Mouse (Mus musculus) lung, embryonic 15.5 days (tissue): ENCODE measurements at regions not wholly inside any gene's neighbourhood (a gene's known extent, or its start where the extent isn't known, plus 50 kb on each side); places are given as distances from the start of the nearest gene placed in this dataset.

Experiments used
- ATAC-seq: fragments of 200-750 bp; cut with Nextera tagmentation; 2 replicates; pipeline ENCODE4 v1.8.0; 2017; ENCODE audit warnings: moderate number of reproducible peaks, borderline replicate concordance; ENCODE audit not compliant: low FRiP score, low TSS enrichment; ENCODE audit errors: extremely low read depth
- H3K27ac ChIP-seq: fragments of 300-500 bp; sonication (generic); 2 replicates; pipeline ENCODE4 v1.5.1; 2015; ENCODE audit warnings: moderate library complexity, mild to moderate bottlenecking, inconsistent platforms
- H3K27me3 ChIP-seq: fragments of 300-500 bp; sonication (generic); 2 replicates; pipeline ENCODE4 v1.6.1; 2015; ENCODE audit warnings: inconsistent platforms
- H3K36me3 ChIP-seq: fragments of 300-500 bp; sonication (generic); 2 replicates; pipeline ENCODE4 v1.6.1; 2015; ENCODE audit warnings: inconsistent platforms
- H3K4me1 ChIP-seq: fragments of 300-500 bp; sonication (generic); 2 replicates; pipeline ENCODE4 v1.6.1; 2015; ENCODE audit warnings: inconsistent platforms
- H3K4me2 ChIP-seq: fragments of 300-500 bp; sonication (generic); 2 replicates; pipeline ENCODE4 v1.6.1; 2015; ENCODE audit warnings: inconsistent platforms, mild to moderate bottlenecking, moderate library complexity
- H3K4me3 ChIP-seq: fragments of 300-500 bp; sonication (generic); 2 replicates; pipeline ENCODE4 v1.5.1; 2015; ENCODE audit warnings: mild to moderate bottlenecking, inconsistent platforms
- H3K9ac ChIP-seq: fragments of 300-500 bp; sonication (generic); 2 replicates; pipeline ENCODE4 v1.6.1; 2015; ENCODE audit warnings: inconsistent platforms
- H3K9me3 ChIP-seq: fragments of 300-500 bp; sonication (generic); 2 replicates; pipeline ENCODE4 v1.6.1; 2016; ENCODE audit warnings: inconsistent platforms
- WGBS: fragments of 180-500 bp; shearing (Covaris S2); methylation state at CpG from one replicate; pipeline ENCODE4 v1.1.7; 2015; 5-methylcytosine and 5-hydroxymethylcytosine counted together

GRCm38 (mm10) chr14:118318524-118318923 lies 51.8 kb downstream of the Gm9376 start:
- no peak overlapping the region for H3K4me2 ChIP-seq
- no peak overlapping the region for H3K9ac ChIP-seq
- H3K27me3 ChIP-seq: peaks cover 39% of the 10 kb centered on the region
- H3K4me1 ChIP-seq: no peaks in the 10 kb centered on the region
- H3K9me3 ChIP-seq: no peaks in the 10 kb centered on the region
- H3K27ac ChIP-seq: no peak overlapping the region
- WGBS: 45% methylated on average over 11 of the region's 11 CpGs
- no peaks in the 10 kb centered on the region for H3K36me3 ChIP-seq
- H3K4me3 ChIP-seq: no peak overlapping the region
- ATAC-seq: peak; percentile 35; the same call in 1 of the 2 replicates

- Histone ChIP-seq H3K4me2 (no peak overlapping the region), H3K4me3 (no peak overlapping the region), H3K27ac (no peak overlapping the region), H3K9ac (no peak overlapping the region), H3K36me3 (no peaks in the 10 kb centered on the region), H3K9me3 (no peaks in the 10 kb centered on the region), H3K27me3 (peaks cover 49% of the 10 kb centered on the region), H3K4me1 (no peaks in the 10 kb centered on the region)
- 63% methylated on average over 4 of the region's 4 CpGs for WGBS
- ATAC-seq: no peak
Observed at GRCm38 (mm10) chr14:118320101-118320500, 53.3 kb downstream of the Gm9376 start.

- H3K4me3 ChIP-seq: no peak overlapping the region
- WGBS: 74% methylated on average over 3 of the region's 3 CpGs
- no peaks in the 10 kb centered on the region for H3K4me1 ChIP-seq
- H3K27me3 ChIP-seq: peaks cover 49% of the 10 kb centered on the region
- H3K9ac ChIP-seq: no peak overlapping the region
- H3K27ac ChIP-seq: no peak overlapping the region
- no peak for ATAC-seq
- no peaks in the 10 kb centered on the region for H3K36me3 ChIP-seq
- no peaks in the 10 kb centered on the region for H3K9me3 ChIP-seq
- H3K4me2 ChIP-seq: no peak overlapping the region
Observed at GRCm38 (mm10) chr14:118321083-118321482, 54.3 kb downstream of the Gm9376 start.

GRCm38 (mm10) chr14:118322003-118322821 lies 55.5 kb downstream of the Gm9376 start:
- Histone ChIP-seq H3K27ac (no peak overlapping the region), H3K9me3 (no peaks in the 10 kb centered on the region), H3K27me3 (peaks cover 49% of the 10 kb centered on the region), H3K4me1 (no peaks in the 10 kb centered on the region), H3K4me3 (peak overlapping the region; percentile 20), H3K9ac (no peak overlapping the region), H3K36me3 (no peaks in the 10 kb centered on the region), H3K4me2 (peak overlapping the region; percentile 53)
- ATAC-seq: no peak
- WGBS: 14% methylated on average over 26 of the region's 26 CpGs

- H3K27ac ChIP-seq: no peak overlapping the region
- H3K27me3 ChIP-seq: peaks cover 49% of the 10 kb centered on the region
- no peak overlapping the region for H3K9ac ChIP-seq
- no peaks in the 10 kb centered on the region for H3K9me3 ChIP-seq
- H3K36me3 ChIP-seq: no peaks in the 10 kb centered on the region
- no peak for ATAC-seq
- peak overlapping the region; percentile 20 for H3K4me3 ChIP-seq
- peak overlapping the region; percentile 53 for H3K4me2 ChIP-seq
- H3K4me1 ChIP-seq: no peaks in the 10 kb centered on the region
- 13% methylated on average over 11 of the region's 11 CpGs for WGBS
Observed at GRCm38 (mm10) chr14:118322865-118323264, 56.1 kb downstream of the Gm9376 start.

GRCm38 (mm10) chr14:118338071-118338470 lies 71.3 kb downstream of the Gm9376 start:
- no peak for ATAC-seq
- WGBS: 63% methylated on average over 3 of the region's 3 CpGs
- Histone ChIP-seq H3K36me3 (no peaks in the 10 kb centered on the region), H3K27me3 (no peaks in the 10 kb centered on the region), H3K4me2 (no peak overlapping the region), H3K27ac (no peak overlapping the region), H3K9me3 (no peaks in the 10 kb centered on the region), H3K4me1 (no peaks in the 10 kb centered on the region), H3K4me3 (no peak overlapping the region), H3K9ac (no peak overlapping the region)

GRCm38 (mm10) chr14:118362931-118363330 lies 96.2 kb downstream of the Gm9376 start:
- H3K9me3 ChIP-seq: no peaks in the 10 kb centered on the region
- H3K4me3 ChIP-seq: no peak overlapping the region
- no peaks in the 10 kb centered on the region for H3K27me3 ChIP-seq
- WGBS: 47% methylated on average over 11 of the region's 11 CpGs
- no peaks in the 10 kb centered on the region for H3K36me3 ChIP-seq
- ATAC-seq: no peak
- no peak overlapping the region for H3K27ac ChIP-seq
- no peak overlapping the region for H3K4me2 ChIP-seq
- H3K4me1 ChIP-seq: no peaks in the 10 kb centered on the region
- no peak overlapping the region for H3K9ac ChIP-seq

- Histone ChIP-seq H3K4me3 (no peak overlapping the region), H3K4me1 (no peaks in the 10 kb centered on the region), H3K27me3 (no peaks in the 10 kb centered on the region), H3K9me3 (no peaks in the 10 kb centered on the region), H3K27ac (no peak overlapping the region), H3K36me3 (no peaks in the 10 kb centered on the region), H3K9ac (no peak overlapping the region), H3K4me2 (no peak overlapping the region)
- WGBS: 71% methylated on average over 21 of the region's 21 CpGs
- no peak for ATAC-seq
Observed at GRCm38 (mm10) chr14:118363391-118363821, 96.6 kb downstream of the Gm9376 start.

- H3K36me3 ChIP-seq: no peaks in the 10 kb centered on the region
- no peak overlapping the region for H3K27ac ChIP-seq
- no peak overlapping the region for H3K9ac ChIP-seq
- peaks cover 9% of the 10 kb centered on the region for H3K4me1 ChIP-seq
- no peak for ATAC-seq
- H3K4me2 ChIP-seq: no peak overlapping the region
- H3K27me3 ChIP-seq: peaks cover 3% of the 10 kb centered on the region; the same call in 1 of the 2 replicates
- H3K9me3 ChIP-seq: no peaks in the 10 kb centered on the region
- WGBS: 91% methylated on average over 4 of the region's 4 CpGs
- no peak overlapping the region for H3K4me3 ChIP-seq
Observed at GRCm38 (mm10) chr14:118366522-118366921, 99.8 kb downstream of the Gm9376 start.

- 14% methylated on average over 9 of the region's 9 CpGs for WGBS
- Histone ChIP-seq H3K4me2 (peak overlapping the region; percentile 27; the same call in 1 of the 2 replicates), H3K36me3 (no peaks in the 10 kb centered on the region), H3K4me3 (no peak overlapping the region), H3K27ac (no peak overlapping the region), H3K27me3 (peaks cover 3% of the 10 kb centered on the region; the same call in 1 of the 2 replicates), H3K4me1 (peaks cover 9% of the 10 kb centered on the region), H3K9ac (no peak overlapping the region), H3K9me3 (no peaks in the 10 kb centered on the region)
- no peak; the same call in 1 of the 2 replicates for ATAC-seq
Observed at GRCm38 (mm10) chr14:118368619-118369431, 102.1 kb downstream of the Gm9376 start.

GRCm38 (mm10) chr14:118371336-118371735 lies 104.6 kb downstream of the Gm9376 start:
- H3K27ac ChIP-seq: no peak overlapping the region
- WGBS: 90% methylated on average over 15 of the region's 15 CpGs
- ATAC-seq: no peak
- H3K4me1 ChIP-seq: peaks cover 9% of the 10 kb centered on the region
- no peak overlapping the region for H3K4me3 ChIP-seq
- H3K9me3 ChIP-seq: no peaks in the 10 kb centered on the region
- H3K27me3 ChIP-seq: peaks cover 3% of the 10 kb centered on the region; the same call in 1 of the 2 replicates
- no peak overlapping the region for H3K9ac ChIP-seq
- H3K4me2 ChIP-seq: no peak overlapping the region
- no peaks in the 10 kb centered on the region for H3K36me3 ChIP-seq
